Mouse (Mus musculus) limb, embryonic 14.5 days (tissue): ENCODE data around the gene Olfr766-ps1. TPM values are rescaled to one million over a fixed set of nuclear protein-coding genes. Genes with fewer than 3 reads are reported as not detected.
"Not testable (repeated sequence)": the region's sequence is repeated elsewhere in the genome, so short reads cannot be mapped to it uniquely, and the experiment has no call there.

ENCODE experiments used
- ATAC-seq: fragments of 200-750 bp; cut with Nextera tagmentation; 2 replicates; pipeline ENCODE4 v1.8.0; 2017; ENCODE audit warnings: low read depth, moderate number of reproducible peaks, moderate TSS enrichment; ENCODE audit not compliant: low FRiP score
- DNase-seq: peaks from one replicate; pipeline ENCODE4 v3.0.0-alpha.2; 2015; ENCODE audit warnings: low spot score
- H3K27ac ChIP-seq: fragments of 300-500 bp; sonication (generic); replicated peaks from 2 replicates; pipeline ENCODE4 v1.5.1; 2014; ENCODE audit warnings: low read depth, mild to moderate bottlenecking, low read length, moderate library complexity, mixed read lengths
- H3K27me3 ChIP-seq: fragments of 300-500 bp; sonication (generic); 2 replicates; pipeline ENCODE4 v1.6.1; 2014; ENCODE audit warnings: low read length, mixed read lengths; ENCODE audit not compliant: control insufficient read depth, insufficient read depth
- H3K36me3 ChIP-seq: fragments of 300-500 bp; sonication (generic); 2 replicates; pipeline ENCODE4 v1.6.1; 2014; ENCODE audit warnings: mild to moderate bottlenecking, low read length, moderate library complexity, mixed read lengths; ENCODE audit not compliant: control insufficient read depth, insufficient read depth
- H3K4me1 ChIP-seq: fragments of 300-500 bp; sonication (generic); 2 replicates; pipeline ENCODE4 v1.6.1; 2014; ENCODE audit warnings: antibody characterized with exemption, low read length, mixed read lengths; ENCODE audit not compliant: control insufficient read depth, insufficient read depth
- H3K4me2 ChIP-seq: fragments of 300-500 bp; sonication (generic); replicated peaks from 2 replicates; pipeline ENCODE4 v1.6.1; 2014; ENCODE audit warnings: low read depth, mild to moderate bottlenecking, low read length, moderate library complexity; ENCODE audit not compliant: severe bottlenecking
- H3K4me3 ChIP-seq: fragments of 300-500 bp; sonication (generic); replicated peaks from 2 replicates; pipeline ENCODE4 v1.5.1; 2014; ENCODE audit warnings: low read length
- H3K9ac ChIP-seq: fragments of 300-500 bp; sonication (generic); 2 replicates; pipeline ENCODE4 v1.6.1; 2014; ENCODE audit warnings: mild to moderate bottlenecking, low read depth, low read length, moderate library complexity; ENCODE audit not compliant: severe bottlenecking
- H3K9me3 ChIP-seq: fragments of 300-500 bp; sonication (generic); 2 replicates; pipeline ENCODE4 v1.6.1; 2016; ENCODE audit warnings: low read length; ENCODE audit not compliant: control insufficient read depth
- POLR2A ChIP-seq: fragments of 200-500 bp; IDR thresholded peaks from 2 replicates; pipeline ENCODE4 v1.8.0; 2012; ENCODE audit warnings: inconsistent platforms, mild to moderate bottlenecking, moderate library complexity, borderline replicate concordance; ENCODE audit not compliant: insufficient read depth, insufficient read length; ENCODE audit errors: extremely low read depth
- WGBS: fragments of 180-500 bp; shearing (Covaris S2); extraction: QIAGEN DNeasy Blood & Tissue Kit; methylation state at CpG from one replicate; pipeline ENCODE4 v1.1.7; 2014; 5-methylcytosine and 5-hydroxymethylcytosine counted together
- polyA plus RNA-seq, 2 experiments: library from polyadenylated mRNA; depleted of rRNA in 1 of 2; stranded (reverse) in 1 of 2; unstranded in 1 of 2; fragments of >200 nt; fragmentation: Nextera tagmentation in 1 of 2; extraction: Ambion mirVana in 1 of 2; gene quantifications; 2 replicates each; pipeline versions ENCODE4 v1.2.1 to v1.2.3; 2012 to 2014

The Olfr766-ps1 gene
- polyA plus RNA-seq (2012; rRNA removed): 0.03 TPM in 1 of 2 replicates, not detected in the other
- polyA plus RNA-seq (2014; fragmentation: Nextera tagmentation; extraction: Ambion mirVana): not detected in 2 replicates

GRCm38 (mm10) chr10:129068877-129069276, at the start of gene Olfr766-ps1:
Gene Olfr766-ps1, minus strand, starts transcription at chr10:129068977.
- Histone ChIP-seq H3K9me3 (no peaks in the 10 kb centered on the region), H3K27ac (no peak within 1 kb of the TSS), H3K9ac (no peak within 1 kb of the TSS), H3K27me3 (no peaks in the 10 kb centered on the region), H3K36me3 (no peaks in the 10 kb centered on the region), H3K4me1 (no peaks in the 10 kb centered on the region), H3K4me2 (no peak within 1 kb of the TSS), H3K4me3 (no peak within 1 kb of the TSS)
- WGBS: 80% methylated on average over 2 of the region's 2 CpGs
- TF ChIP-seq POLR2A: no peak
- ATAC-seq (no peak), DNase-seq (no peak)

GRCm38 (mm10) chr10:129117761-129118160, 49.0 kb upstream of the Olfr766-ps1 start, which contains the start of gene Olfr769:
Gene Olfr769, minus strand, starts transcription at chr10:129117861.
- no peak for DNase-seq
- H3K27ac ChIP-seq: no peak within 1 kb of the TSS
- H3K4me2 ChIP-seq: no peak within 1 kb of the TSS
- TF ChIP-seq POLR2A: no peak
- 78% methylated on average over 2 of the region's 2 CpGs for WGBS
- H3K9ac ChIP-seq: no peak within 1 kb of the TSS
- ATAC-seq: no peak
- no peaks in the 10 kb centered on the region for H3K4me1 ChIP-seq
- no peaks in the 10 kb centered on the region for H3K27me3 ChIP-seq
- no peaks in the 10 kb centered on the region for H3K9me3 ChIP-seq
- no peaks in the 10 kb centered on the region for H3K36me3 ChIP-seq
- no peak within 1 kb of the TSS for H3K4me3 ChIP-seq

- H3K27me3 ChIP-seq: no peaks in the 10 kb centered on the region
- no peak for ATAC-seq
- no peak overlapping the region for H3K4me2 ChIP-seq
- no peak overlapping the region for H3K4me3 ChIP-seq
- H3K9ac ChIP-seq: no peak overlapping the region
- no peak for TF ChIP-seq POLR2A
- no peak for DNase-seq
- H3K36me3 ChIP-seq: no peaks in the 10 kb centered on the region
- H3K4me1 ChIP-seq: no peaks in the 10 kb centered on the region
- 86% methylated on average over 3 of the region's 3 CpGs for WGBS
- no peaks in the 10 kb centered on the region for H3K9me3 ChIP-seq
- no peak overlapping the region for H3K27ac ChIP-seq
Measured at GRCm38 (mm10) chr10:129115146-129115545, 46.4 kb upstream of the Olfr766-ps1 start.

- no peaks in the 10 kb centered on the region for H3K4me1 ChIP-seq
- ATAC-seq (no peak), DNase-seq (no peak)
- H3K4me2 ChIP-seq: no peak overlapping the region
- no peaks in the 10 kb centered on the region for H3K36me3 ChIP-seq
- no peaks in the 10 kb centered on the region for H3K9me3 ChIP-seq
- WGBS: 43% methylated on average over 3 of the region's 3 CpGs
- H3K27ac ChIP-seq: no peak overlapping the region
- H3K27me3 ChIP-seq: no peaks in the 10 kb centered on the region
- no peak for TF ChIP-seq POLR2A
- H3K9ac ChIP-seq: no peak overlapping the region
- H3K4me3 ChIP-seq: no peak overlapping the region
Measured at GRCm38 (mm10) chr10:129101231-129101630, 32.5 kb upstream of the Olfr766-ps1 start.

GRCm38 (mm10) chr10:129099275-129099674, 30.5 kb upstream of the Olfr766-ps1 start, which contains the start of gene Olfr768:
Gene Olfr768, minus strand, starts transcription at chr10:129099375.
- Histone ChIP-seq H3K9me3 (no peaks in the 10 kb centered on the region), H3K4me2 (no peak within 1 kb of the TSS), H3K27me3 (no peaks in the 10 kb centered on the region), H3K36me3 (no peaks in the 10 kb centered on the region), H3K4me1 (no peaks in the 10 kb centered on the region), H3K27ac (no peak within 1 kb of the TSS), H3K9ac (no peak within 1 kb of the TSS), H3K4me3 (no peak within 1 kb of the TSS)
- no peak for ATAC-seq
- WGBS: 77% methylated on average over 1 of the region's 1 CpGs
- no peak for DNase-seq
- TF ChIP-seq POLR2A: no peak

GRCm38 (mm10) chr10:129082810-129083209, 14.0 kb upstream of the Olfr766-ps1 start, which contains the start of gene Olfr767:
Gene Olfr767, minus strand, starts transcription at chr10:129082910.
- H3K27me3 ChIP-seq, H3K9me3 ChIP-seq, H3K36me3 ChIP-seq, H3K4me3 ChIP-seq, H3K4me1 ChIP-seq, H3K27ac ChIP-seq, H3K9ac ChIP-seq, ATAC-seq, H3K4me2 ChIP-seq, DNase-seq: not testable (repeated sequence)

GRCm38 (mm10) chr10:129049898-129050297, 18.9 kb downstream of the Olfr766-ps1 start, which contains the start of gene Olfr765:
Gene Olfr765, minus strand, starts transcription at chr10:129049998.
- not testable (repeated sequence) for H3K27me3 ChIP-seq

More at GRCm38 (mm10) chr10:129049898-129050297, 18.9 kb downstream of the Olfr766-ps1 start, which contains the start of gene Olfr765:
- not testable (repeated sequence) for DNase-seq, H3K36me3 ChIP-seq, H3K9me3 ChIP-seq, H3K4me3 ChIP-seq, ATAC-seq, H3K4me1 ChIP-seq, H3K9ac ChIP-seq, H3K4me2 ChIP-seq, H3K27ac ChIP-seq
